Mouse (Mus musculus) naive thymus-derived CD4-positive, alpha-beta T cell, adult 2 months (primary cell): ENCODE measurements at regions not wholly inside any gene's neighbourhood (a gene's known extent, or its start where the extent isn't known, plus 50 kb on each side); places are given as distances from the start of the nearest gene placed in this dataset.
"Not testable (repeated sequence)": the region's sequence is repeated elsewhere in the genome, so short reads cannot be mapped to it uniquely, and the experiment has no call there.

Source experiments
- DNase-seq: peaks from one replicate; pipeline ENCODE4 v3.0.0-alpha.2; 2011; ENCODE audit warnings: low read depth

- no peak for DNase-seq
Observed at GRCm38 (mm10) chr2:18617520-18617919, 54.7 kb upstream of the Commd3 start.

- DNase-seq = peak; percentile 82
Observed at GRCm38 (mm10) chr2:18609868-18610185, 62.4 kb upstream of the Commd3 start.

GRCm38 (mm10) chr2:18609075-18609867 lies 62.9 kb upstream of the Commd3 start:
- DNase-seq = peak; percentile 62

- peak; percentile 81 for DNase-seq
Observed at GRCm38 (mm10) chr2:18608260-18609074, 63.7 kb upstream of the Commd3 start.

- DNase-seq = peak; percentile 59
Observed at GRCm38 (mm10) chr2:18607586-18608259, 64.5 kb upstream of the Commd3 start.

- peak; percentile 74 for DNase-seq
Observed at GRCm38 (mm10) chr2:18607088-18607487, 65.1 kb upstream of the Commd3 start.

- DNase-seq = peak; percentile 31
Observed at GRCm38 (mm10) chr2:18592221-18592620, 80.0 kb upstream of the Commd3 start.

- DNase-seq = peak; percentile 47
Observed at GRCm38 (mm10) chr2:18588232-18588631, 84.0 kb upstream of the Commd3 start.

GRCm38 (mm10) chr2:18587746-18588231 lies 84.4 kb upstream of the Commd3 start:
- no peak for DNase-seq

GRCm38 (mm10) chr2:18586925-18587724 lies 85.1 kb upstream of the Commd3 start:
- DNase-seq = peak; percentile 86

GRCm38 (mm10) chr2:18585564-18586336 lies 86.4 kb upstream of the Commd3 start:
- DNase-seq = no peak

- no peak for DNase-seq
Observed at GRCm38 (mm10) chr2:18558133-18558532, 114.1 kb upstream of the Commd3 start.

- no peak for DNase-seq
Observed at GRCm38 (mm10) chr2:18547964-18548643, 124.1 kb upstream of the Commd3 start.

- peak; percentile 28 for DNase-seq
Observed at GRCm38 (mm10) chr2:18524387-18524786, 131.8 kb upstream of the Dnajc1 start.

- no peak for DNase-seq
Observed at GRCm38 (mm10) chr2:18523911-18524310, 131.3 kb upstream of the Dnajc1 start.

- DNase-seq = peak; percentile 9
Observed at GRCm38 (mm10) chr2:18513435-18513834, 120.8 kb upstream of the Dnajc1 start.

- no peak for DNase-seq
Observed at GRCm38 (mm10) chr2:18509317-18509716, 116.7 kb upstream of the Dnajc1 start.

- DNase-seq = no peak
Observed at GRCm38 (mm10) chr2:18473361-18473771, 80.7 kb upstream of the Dnajc1 start.

GRCm38 (mm10) chr2:18460901-18461300 lies 68.3 kb upstream of the Dnajc1 start:
- DNase-seq = no peak

- not testable (repeated sequence) for DNase-seq
Observed at GRCm38 (mm10) chr2:18460281-18460680, 67.7 kb upstream of the Dnajc1 start.
